Mouse (Mus musculus) heart, adult 2 months (tissue): ENCODE measurements at regions not wholly inside any gene's neighbourhood (a gene's known extent, or its start where the extent isn't known, plus 50 kb on each side); places are given as distances from the start of the nearest gene placed in this dataset.

ENCODE experiments used
- CTCF ChIP-seq: fragments of 200-600 bp; IDR thresholded peaks from 2 replicates; pipeline ENCODE4 v1.8.1; 2022; ENCODE audit warnings: antibody characterized with exemption, mild to moderate bottlenecking, moderate library complexity
- POLR2A ChIP-seq: fragments of 200-500 bp; IDR thresholded peaks from 2 replicates; pipeline ENCODE4 v1.6.1; 2011; ENCODE audit warnings: mild to moderate bottlenecking, low read depth, low read length, control low read depth; ENCODE audit not compliant: insufficient read depth

GRCm38 (mm10) chr4:152724741-152725140 is 247.1 kb upstream of the Kcnab2 start:
- no peak for TF ChIP-seq CTCF
- TF ChIP-seq POLR2A: no peak
